Mouse (Mus musculus) sigmoid colon, adult 10 weeks (tissue): Measurements from ENCODE around the gene Uty. TPM values are rescaled to one million over a fixed set of nuclear protein-coding genes. Genes with fewer than 3 reads are reported as not detected.

Source experiments
- polyA plus RNA-seq: library from polyadenylated mRNA; stranded (reverse); fragments of 350-450 nt; fragmentation: Illumina TruSeq; extraction: RNeasy Lipid Tissue Mini Kit (QIAGEN cat#74804); gene quantifications from one replicate; pipeline ENCODE4 v1.2.3, GENCODE M21; 2014; ENCODE audit warnings: low read depth, low replicate concordance

The Uty gene
- not detected for polyA plus RNA-seq

DNA sequence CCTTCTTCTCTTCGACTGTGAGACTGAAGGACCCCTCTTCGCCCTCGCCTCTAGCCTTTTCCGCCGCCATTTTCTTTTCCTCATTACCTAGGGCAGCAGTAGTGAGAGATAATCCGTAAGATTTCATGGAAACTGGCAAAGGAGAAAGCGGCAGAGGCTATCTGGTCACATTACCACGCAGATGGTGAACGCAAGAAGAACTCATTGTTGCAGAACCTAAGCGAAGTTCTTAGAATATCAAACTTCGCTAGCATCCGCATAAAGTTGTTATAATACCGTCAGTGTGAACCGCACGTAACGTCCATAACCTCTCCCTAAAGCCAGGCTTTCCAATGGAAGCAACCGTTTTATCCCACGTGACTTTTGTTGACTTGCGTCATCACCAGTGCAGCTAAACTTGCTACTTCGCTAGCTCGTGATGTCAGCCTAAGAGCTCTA lies at the start of gene Uty:
Gene Uty, minus strand, starts transcription at position 334 of the 438 bp plus-strand sequence.

GRCm38 (mm10) chrY:1286171-1286795 lies 40.7 kb upstream of the Uty start, which contains the start of gene Ddx3y:
Ddx3y (minus strand) TSS chrY:1286629.

Other genes starting within 250 kb of the Uty start
- gene Eif2s3y, start 235.2 kb downstream of the Uty start, polyA plus RNA-seq = not detected
- not detected for gene Ddx3y, start 40.9 kb upstream of the Uty start, polyA plus RNA-seq
- gene Usp9y, start 214.0 kb upstream of the Uty start, polyA plus RNA-seq = not detected